Mouse (Mus musculus) forebrain, embryonic 11.5 days (tissue): ENCODE results near the gene Gm527. TPM values are rescaled to one million over a fixed set of nuclear protein-coding genes. Genes with fewer than 3 reads are reported as not detected.
A peak's percentile ranks its signal among the peaks of the same experiment; 100 is the strongest.

Experiments used
- ATAC-seq: fragments of 200-750 bp; cut with Nextera tagmentation; replicated peaks from 2 replicates; pipeline ENCODE4 v1.8.0; 2017; ENCODE audit warnings: moderate TSS enrichment; ENCODE audit not compliant: low FRiP score
- DNase-seq: peaks from one replicate; pipeline ENCODE4 v3.0.0-alpha.2; 2017; ENCODE audit warnings: low spot score
- H3K27ac ChIP-seq: fragments of 300-500 bp; sonication (generic); 2 replicates; pipeline ENCODE4 v1.5.1; 2014; ENCODE audit warnings: low read depth, low read length
- H3K27me3 ChIP-seq: fragments of 300-500 bp; sonication (generic); 2 replicates; pipeline ENCODE4 v1.6.1; 2014; ENCODE audit warnings: mild to moderate bottlenecking, low read length, mixed read lengths; ENCODE audit not compliant: control insufficient read depth, insufficient read depth
- H3K36me3 ChIP-seq: fragments of 300-500 bp; sonication (generic); 2 replicates; pipeline ENCODE4 v1.6.1; 2014; ENCODE audit warnings: mild to moderate bottlenecking, low read length, moderate library complexity, mixed read lengths; ENCODE audit not compliant: control insufficient read depth, insufficient read depth
- H3K4me1 ChIP-seq: fragments of 300-500 bp; sonication (generic); replicated peaks from 2 replicates; pipeline ENCODE4 v1.6.1; 2014; ENCODE audit warnings: low read length, mixed read lengths; ENCODE audit not compliant: control insufficient read depth, insufficient read depth
- H3K4me2 ChIP-seq: fragments of 300-500 bp; sonication (generic); 2 replicates; pipeline ENCODE4 v1.6.1; 2014; ENCODE audit warnings: low read depth, mild to moderate bottlenecking, low read length, moderate library complexity, mixed read lengths; ENCODE audit not compliant: severe bottlenecking
- H3K4me3 ChIP-seq: fragments of 300-500 bp; sonication (generic); 2 replicates; pipeline ENCODE4 v1.5.1; 2014; ENCODE audit warnings: low read depth, low read length
- H3K9ac ChIP-seq: fragments of 300-500 bp; sonication (generic); 2 replicates; pipeline ENCODE4 v1.6.1; 2014; ENCODE audit warnings: low read length
- H3K9me3 ChIP-seq: fragments of 300-500 bp; sonication (generic); 2 replicates; pipeline ENCODE4 v1.6.1; 2016; ENCODE audit warnings: low read length, mixed read lengths; ENCODE audit not compliant: control insufficient read depth
- WGBS: fragments of 180-500 bp; shearing (Covaris S2); extraction: QIAGEN DNeasy Blood & Tissue Kit; methylation state at CpG from one replicate; pipeline ENCODE4 v1.1.7; 2014; 5-methylcytosine and 5-hydroxymethylcytosine counted together
- polyA plus RNA-seq: library from polyadenylated mRNA; unstranded; fragments of >200 nt; fragmentation: Nextera tagmentation; extraction: Ambion mirVana; gene quantifications from 2 replicates; pipeline ENCODE4 v1.2.1, GENCODE M21; 2014

Gene Gm527
- polyA plus RNA-seq, result 2.3 TPM in 2 replicates

DNA sequence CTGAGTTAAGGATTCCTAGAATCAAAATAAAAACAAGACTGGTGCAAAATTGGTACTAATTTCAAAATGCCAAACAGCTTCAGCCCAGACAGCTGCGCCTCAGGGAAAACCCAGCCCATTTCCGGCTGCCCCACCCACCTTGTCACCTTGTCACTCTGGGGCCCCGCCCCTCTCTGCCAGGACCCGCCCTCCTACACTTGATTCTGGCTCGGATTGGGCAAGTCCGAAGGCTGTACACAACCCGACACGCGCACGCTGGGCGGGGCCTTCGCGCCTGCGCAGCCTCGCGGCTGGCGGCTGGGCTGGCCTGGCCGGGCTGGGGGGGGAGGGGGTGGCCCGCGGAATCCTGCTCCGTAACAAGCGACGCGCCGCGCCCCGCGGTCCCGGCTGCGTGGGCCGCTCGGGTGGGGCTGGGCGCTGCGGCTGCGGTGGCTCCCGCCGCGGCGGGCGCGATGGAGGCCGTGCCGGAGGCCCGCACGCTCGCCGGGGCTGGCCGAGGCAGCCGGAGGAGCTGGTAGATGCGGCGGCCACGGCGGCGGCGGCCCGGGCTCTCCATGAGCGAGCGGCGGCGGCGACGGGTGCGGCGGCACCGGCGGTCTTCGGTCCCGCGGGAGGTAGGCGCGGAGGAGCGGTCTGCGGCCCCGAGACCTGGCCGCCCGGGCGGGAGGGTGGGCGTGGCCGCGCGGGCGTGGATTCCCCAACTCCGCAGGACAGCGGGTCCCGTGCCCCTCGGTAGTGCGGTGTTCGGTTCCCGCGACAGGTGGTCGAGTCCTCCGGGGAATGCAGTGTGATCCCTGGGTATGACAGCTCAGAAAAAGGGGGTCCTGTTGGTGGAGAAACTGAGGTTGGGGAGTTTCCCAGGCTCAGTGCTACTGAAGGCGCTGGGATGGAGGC is at the start of gene Gm527:
Gene Gm527 (plus strand): TSS at position 329 of the 894 bp plus-strand sequence.
- Histone ChIP-seq H3K4me3 (peak within 1 kb of the TSS; percentile 80), H3K36me3 (no peaks in the 10 kb centered on the region), H3K9ac (peak within 1 kb of the TSS; percentile 76), H3K4me1 (no peaks in the 10 kb centered on the region), H3K9me3 (no peaks in the 10 kb centered on the region), H3K27me3 (no peaks in the 10 kb centered on the region), H3K27ac (no peak within 1 kb of the TSS), H3K4me2 (peak within 1 kb of the TSS; percentile 58)
- ATAC-seq (peak; percentile 100), DNase-seq (peak; percentile 98)
- under 1% methylated on average over 78 of the region's 93 CpGs for WGBS

DNA sequence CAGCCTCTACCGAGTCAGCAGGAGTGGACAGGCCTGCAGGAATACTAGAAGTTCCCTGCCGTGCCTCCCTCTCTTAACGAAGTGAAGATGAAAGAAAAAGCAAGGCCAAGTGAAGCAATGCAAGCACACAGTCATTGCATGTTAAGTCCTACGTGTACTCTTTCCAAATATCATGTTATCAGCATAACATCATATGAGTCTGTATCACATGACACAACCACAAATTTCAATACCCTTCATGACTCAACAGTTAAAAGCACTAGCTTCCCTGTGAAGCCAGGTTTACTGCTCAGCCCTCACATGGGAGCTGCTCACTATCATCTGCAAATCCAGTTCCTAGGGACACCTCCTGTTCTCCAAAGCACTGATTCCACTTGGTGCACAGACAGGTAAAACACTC is 46.6 kb upstream of the Gm527 start:
- no peaks in the 10 kb centered on the region for H3K9me3 ChIP-seq
- H3K36me3 ChIP-seq, result no peaks in the 10 kb centered on the region
- H3K4me2 ChIP-seq, result no peak overlapping the region
- no peak for ATAC-seq
- no peaks in the 10 kb centered on the region for H3K27me3 ChIP-seq
- no peak overlapping the region for H3K27ac ChIP-seq
- H3K4me3 ChIP-seq, result no peak overlapping the region
- no peak overlapping the region for H3K9ac ChIP-seq
- DNase-seq, result no peak
- 52% methylated on average over 4 of the region's 4 CpGs for WGBS
- H3K4me1 ChIP-seq, result no peaks in the 10 kb centered on the region

DNA sequence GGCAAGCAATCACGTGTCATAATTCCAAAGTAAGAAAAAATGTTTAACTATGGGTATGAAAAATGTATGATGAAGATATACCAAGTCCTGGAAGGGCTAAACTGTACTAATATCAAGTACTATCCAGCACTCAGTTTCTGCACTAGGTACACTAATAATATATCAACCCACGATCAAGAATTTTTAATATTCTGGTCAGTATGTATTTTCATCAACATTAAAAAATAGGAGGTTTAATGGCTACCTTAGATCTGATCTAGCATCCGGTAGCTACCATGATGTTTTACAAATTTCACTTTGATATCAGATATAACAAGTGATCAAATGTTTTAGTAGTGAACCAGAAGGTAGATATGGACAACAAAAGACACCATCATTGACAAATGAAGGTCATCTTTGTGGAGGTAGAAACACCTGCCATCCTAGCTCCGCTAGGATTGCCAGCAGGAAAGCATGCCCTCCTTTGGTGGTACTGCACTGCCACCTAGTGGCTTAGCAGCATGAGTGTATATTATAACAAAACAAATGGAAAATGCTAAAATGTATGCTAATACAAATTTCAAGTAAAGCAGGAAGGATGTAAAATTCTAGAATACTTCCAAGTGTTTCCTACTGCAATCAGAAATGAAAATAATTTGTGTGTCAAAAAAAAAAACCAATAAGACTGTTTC is 20.5 kb upstream of the Gm527 start:
- WGBS, result 48% methylated on average over 4 of the region's 4 CpGs
- no peaks in the 10 kb centered on the region for H3K27me3 ChIP-seq
- ATAC-seq (peak; percentile 72; the same call in 1 of the 2 replicates), DNase-seq (peak; percentile 75)
- no peaks in the 10 kb centered on the region for H3K9me3 ChIP-seq
- H3K4me1 ChIP-seq, result no peaks in the 10 kb centered on the region
- no peak overlapping the region for H3K27ac ChIP-seq
- H3K4me3 ChIP-seq, result no peak overlapping the region
- H3K36me3 ChIP-seq, result no peaks in the 10 kb centered on the region
- H3K9ac ChIP-seq, result no peak overlapping the region
- no peak overlapping the region for H3K4me2 ChIP-seq

DNA sequence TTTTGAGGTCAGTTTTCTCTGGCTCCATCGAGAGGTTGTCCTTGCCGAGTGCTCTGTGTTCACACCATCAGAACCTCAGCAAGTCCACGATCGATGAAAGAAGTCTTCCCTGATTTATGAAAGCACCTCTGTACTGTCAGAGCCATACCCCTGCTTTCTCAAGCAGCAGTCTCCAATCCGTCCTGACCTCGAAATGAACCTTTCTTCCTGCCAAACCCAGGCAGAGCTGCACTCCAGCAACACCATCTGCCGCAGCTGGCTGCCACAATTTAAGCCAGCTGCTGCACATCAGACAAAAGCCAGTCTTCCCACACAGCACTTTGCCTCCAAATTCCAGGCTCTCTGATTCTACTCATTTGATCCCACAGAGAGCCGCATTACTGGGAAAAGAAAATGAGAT is 15.2 kb upstream of the Gm527 start:
- Histone ChIP-seq H3K27me3 (no peaks in the 10 kb centered on the region), H3K9me3 (no peaks in the 10 kb centered on the region), H3K4me1 (no peaks in the 10 kb centered on the region), H3K9ac (no peak overlapping the region), H3K4me3 (no peak overlapping the region), H3K36me3 (no peaks in the 10 kb centered on the region), H3K4me2 (no peak overlapping the region), H3K27ac (no peak overlapping the region)
- WGBS, result 60% methylated on average over 8 of the region's 8 CpGs
- DNase-seq (no peak), ATAC-seq (no peak)

GRCm38 (mm10) chr12:64903186-64903585 is 14.5 kb upstream of the Gm527 start:
- H3K9ac ChIP-seq, result no peak overlapping the region
- WGBS, result 64% methylated on average over 8 of the region's 8 CpGs
- H3K4me1 ChIP-seq, result no peaks in the 10 kb centered on the region
- no peaks in the 10 kb centered on the region for H3K36me3 ChIP-seq
- H3K4me3 ChIP-seq, result no peak overlapping the region
- DNase-seq (no peak), ATAC-seq (no peak)
- no peaks in the 10 kb centered on the region for H3K9me3 ChIP-seq
- no peak overlapping the region for H3K27ac ChIP-seq
- H3K4me2 ChIP-seq, result no peak overlapping the region
- H3K27me3 ChIP-seq, result no peaks in the 10 kb centered on the region

- Histone ChIP-seq H3K4me1 (no peaks in the 10 kb centered on the region), H3K9ac (no peak overlapping the region), H3K27ac (no peak overlapping the region), H3K27me3 (no peaks in the 10 kb centered on the region), H3K9me3 (no peaks in the 10 kb centered on the region), H3K4me2 (no peak overlapping the region), H3K4me3 (no peak overlapping the region), H3K36me3 (no peaks in the 10 kb centered on the region)
- 76% methylated on average over 6 of the region's 6 CpGs for WGBS
- no peak for ATAC-seq
- DNase-seq, result no peak
Observed at GRCm38 (mm10) chr12:64912996-64913395, 4.7 kb upstream of the Gm527 start.

DNA sequence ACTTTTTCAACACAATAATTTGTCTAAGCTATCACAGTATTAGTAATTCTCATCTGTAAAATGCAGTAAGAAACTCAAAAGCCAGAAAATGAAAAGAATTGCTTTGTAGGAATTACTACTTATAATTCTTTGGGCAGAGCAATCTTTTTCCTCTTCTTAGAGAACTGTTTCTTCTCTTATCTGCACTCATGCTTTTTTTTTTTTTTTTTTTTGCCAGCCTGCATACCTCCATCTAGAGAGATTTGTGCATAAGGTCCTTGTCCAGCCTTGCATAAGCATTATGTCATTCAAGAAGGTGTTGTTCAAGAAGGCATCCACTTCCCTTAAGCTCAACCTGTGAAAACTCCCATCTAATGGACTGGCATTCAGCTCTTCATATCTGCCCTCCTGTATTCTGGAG is 971 bp upstream of the Gm527 start:
- no peaks in the 10 kb centered on the region for H3K9me3 ChIP-seq
- H3K4me3 ChIP-seq, result no peak overlapping the region
- no peak overlapping the region for H3K4me2 ChIP-seq
- no peaks in the 10 kb centered on the region for H3K27me3 ChIP-seq
- H3K4me1 ChIP-seq, result no peaks in the 10 kb centered on the region
- DNase-seq, result no peak
- H3K27ac ChIP-seq, result no peak overlapping the region
- no peak for ATAC-seq
- H3K9ac ChIP-seq, result no peak overlapping the region
- H3K36me3 ChIP-seq, result no peaks in the 10 kb centered on the region

DNA sequence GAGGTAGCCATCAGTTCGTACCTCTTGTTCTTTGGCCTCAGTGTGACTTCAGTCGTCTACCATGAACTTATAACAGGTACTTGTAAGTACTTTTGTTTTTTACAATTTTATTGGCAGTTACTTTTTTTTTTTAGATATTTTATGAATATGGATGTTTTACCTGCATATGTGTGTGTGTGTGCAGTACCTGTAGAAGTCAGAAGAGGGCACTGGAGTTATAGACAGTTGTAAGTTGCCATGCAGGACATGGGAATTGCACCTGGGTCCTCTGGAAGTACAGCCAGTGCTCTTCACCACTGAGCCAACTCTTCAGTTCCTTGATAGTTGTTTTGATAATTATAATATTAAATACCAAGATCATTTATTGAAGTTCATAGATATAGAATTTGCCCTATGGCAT is 19.8 kb downstream of the Gm527 start:
- Histone ChIP-seq H3K27me3 (no peaks in the 10 kb centered on the region), H3K36me3 (no peaks in the 10 kb centered on the region), H3K4me3 (no peak overlapping the region), H3K9ac (no peak overlapping the region), H3K27ac (no peak overlapping the region), H3K4me1 (no peaks in the 10 kb centered on the region), H3K9me3 (no peaks in the 10 kb centered on the region), H3K4me2 (no peak overlapping the region)
- ATAC-seq (no peak), DNase-seq (no peak)
- 89% methylated on average over 2 of the region's 2 CpGs for WGBS
